Mouse (Mus musculus): ENCODE data around the gene G430095P16Rik. TPM values are rescaled to one million over a fixed set of nuclear protein-coding genes. Genes with fewer than 3 reads are reported as not detected.

The G430095P16Rik gene
- 8.6 TPM for polyA plus RNA-seq (2017; shearing (Covaris generic))

DNA sequence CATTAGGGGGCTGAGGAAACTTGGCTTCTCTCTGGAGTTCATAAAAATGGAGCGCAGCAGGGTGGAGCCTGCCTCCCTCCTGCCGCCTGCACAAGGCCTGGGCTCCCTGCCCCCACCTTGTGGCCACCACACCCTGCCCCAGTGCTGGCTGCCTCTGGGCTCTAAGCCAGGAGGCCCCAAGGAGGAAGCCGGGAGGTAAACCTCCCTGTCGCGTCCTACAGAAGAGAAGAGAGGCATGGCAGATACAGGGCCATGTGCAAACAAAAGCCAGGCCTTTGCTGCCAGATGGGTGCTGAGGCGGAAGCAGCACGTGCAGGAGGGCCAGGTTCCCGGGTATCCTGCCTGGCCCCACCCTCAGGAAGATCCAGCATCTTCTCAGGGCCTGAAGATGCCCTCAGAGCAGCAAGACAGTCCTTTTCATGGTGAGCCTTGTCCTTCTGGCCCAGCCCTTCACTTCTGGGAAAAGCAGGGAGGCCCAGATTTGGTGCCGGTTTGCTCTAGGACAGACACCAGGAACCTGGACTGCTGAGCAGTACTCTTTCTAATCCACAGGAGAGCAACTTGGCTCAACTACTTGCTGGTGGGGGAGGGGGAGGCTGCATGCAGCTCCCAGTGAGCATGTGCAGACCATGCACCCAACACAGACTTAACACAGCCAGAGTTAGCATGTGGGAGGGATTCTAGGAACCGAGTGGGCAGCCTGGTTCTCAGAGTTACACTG lies at the start of gene G430095P16Rik:
Gene G430095P16Rik, plus strand, starts transcription at position 158 of the 721 bp plus-strand sequence.

DNA sequence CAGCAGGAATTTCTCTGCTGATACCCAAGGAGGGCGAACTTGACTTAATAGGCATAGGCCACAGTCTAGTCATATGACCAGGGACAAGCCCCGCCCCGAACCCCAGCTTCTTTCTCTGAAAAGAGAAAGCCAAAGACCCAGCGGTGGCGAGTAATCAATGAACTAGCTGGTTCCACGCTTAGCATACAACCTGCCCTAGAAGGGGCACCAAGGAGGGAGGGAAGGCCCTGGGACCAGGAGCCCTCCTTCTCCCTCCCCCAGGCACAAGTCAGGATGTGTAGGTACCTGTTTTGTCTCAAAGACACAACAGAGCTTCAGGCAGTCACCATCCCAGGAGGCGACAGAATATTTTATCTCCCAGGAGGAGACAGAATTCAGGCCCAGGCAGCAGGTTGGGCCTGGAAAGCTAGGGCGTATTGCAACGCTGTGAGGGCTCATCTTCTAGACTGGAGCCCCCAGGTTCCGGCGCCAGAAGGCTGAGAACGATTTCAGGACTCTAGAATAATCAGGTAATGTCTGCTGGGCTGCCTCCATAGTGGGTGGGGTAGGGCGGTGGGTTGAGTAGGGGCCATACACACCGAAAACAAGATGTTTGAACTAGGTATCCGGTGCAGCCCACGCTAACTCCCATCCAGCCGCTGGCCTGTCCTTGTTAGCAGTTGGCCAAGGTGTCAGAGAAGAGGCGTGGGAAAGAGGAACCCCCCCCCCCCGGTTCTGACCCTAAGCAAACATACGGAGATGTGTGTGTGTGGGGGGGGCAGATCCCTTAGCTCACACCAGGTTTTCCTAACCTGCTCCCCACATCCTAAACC lies 36.4 kb upstream of the G430095P16Rik start, which contains the start of gene Trmt1:
Gene Trmt1, plus strand, starts transcription at position 117 of the 812 bp plus-strand sequence.

DNA sequence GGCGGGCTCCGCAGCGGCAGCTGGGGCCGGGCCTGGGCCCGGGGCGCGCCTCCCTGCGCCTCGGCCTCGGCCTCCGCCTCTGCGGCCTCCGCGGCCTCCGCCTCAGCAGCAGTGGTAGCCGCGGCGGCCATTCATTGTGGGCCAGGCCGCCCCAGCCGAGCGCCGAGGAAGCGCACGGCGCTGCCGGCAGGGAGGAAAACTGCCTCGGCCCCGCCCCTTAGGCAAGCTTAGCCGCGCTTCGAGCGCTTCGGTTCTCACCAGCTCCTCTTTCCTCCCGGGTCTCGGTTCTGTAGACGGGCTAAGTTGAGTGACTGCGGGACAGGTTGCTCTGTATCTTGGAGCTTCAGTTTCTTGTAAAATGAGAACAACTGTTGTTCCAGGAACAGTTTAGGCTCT lies 35.1 kb upstream of the G430095P16Rik start, which contains the start of gene Nacc1:
Gene Nacc1, minus strand, starts transcription at position 158 of the 396 bp plus-strand sequence.

DNA sequence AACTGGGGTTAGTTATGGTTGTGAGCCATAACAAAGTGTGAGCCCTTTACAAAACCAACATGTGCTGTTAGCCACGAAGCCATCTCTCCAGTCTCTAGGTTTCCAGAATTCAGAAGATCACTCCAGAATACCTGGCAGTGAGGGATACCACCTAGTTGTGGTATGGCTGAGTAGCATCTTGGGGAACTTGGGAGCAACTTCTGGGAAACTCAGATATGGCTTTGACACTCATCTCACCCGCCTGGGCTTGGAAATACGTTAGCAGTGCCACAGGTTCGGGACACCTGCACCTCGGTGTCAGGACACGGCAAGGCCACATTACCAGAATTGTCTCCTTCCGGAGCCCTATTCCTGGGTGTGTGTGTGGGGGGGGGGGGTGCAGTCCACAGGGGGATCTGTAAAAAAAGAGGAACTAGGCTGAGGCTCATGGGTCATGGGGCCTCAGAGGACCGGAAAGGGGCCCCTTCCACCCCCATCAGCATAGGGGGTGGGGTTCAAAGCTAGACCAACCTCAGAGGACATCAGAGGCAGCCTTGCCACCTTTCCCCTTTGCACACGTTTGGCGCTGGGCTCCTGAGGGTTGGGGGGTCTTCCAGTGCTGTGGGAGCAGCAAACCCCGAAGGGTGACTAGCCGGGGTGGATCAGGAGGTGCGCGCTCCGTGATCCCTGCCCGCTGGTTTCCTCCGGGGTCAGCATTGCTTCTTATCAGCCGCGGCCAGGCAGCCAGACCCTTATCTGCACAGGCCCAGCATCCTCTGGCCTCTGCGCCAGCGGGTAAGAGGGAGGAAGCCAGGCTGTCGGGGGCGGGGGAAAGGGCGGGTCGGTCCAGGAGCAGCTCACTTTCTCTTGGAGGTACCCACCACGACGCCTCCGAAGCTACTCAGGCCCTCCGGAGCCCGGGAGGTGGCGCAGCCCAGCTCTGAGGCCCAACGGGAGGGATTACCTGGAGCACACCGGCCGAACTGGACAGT lies 21.6 kb upstream of the G430095P16Rik start, which contains the start of gene Lyl1:
Gene Lyl1, plus strand, starts transcription at position 517 of the 971 bp plus-strand sequence.

Other genes with a start within 250 kb of the G430095P16Rik start
- gene Ier2, start 60.2 kb upstream of the G430095P16Rik start, polyA plus RNA-seq (2017; shearing (Covaris generic)), result 759 TPM
- gene Trmt1, start 36.7 kb upstream of the G430095P16Rik start, polyA plus RNA-seq (2017; shearing (Covaris generic)), result 51.7 TPM
- 16.8 TPM for gene Nacc1, start 35.1 kb upstream of the G430095P16Rik start, polyA plus RNA-seq (2017; shearing (Covaris generic))
- gene Lyl1, start 21.6 kb upstream of the G430095P16Rik start, polyA plus RNA-seq (2017; shearing (Covaris generic)), result not detected
- 12.2 TPM for gene Nfix, start 77.3 kb downstream of the G430095P16Rik start, polyA plus RNA-seq (2017; shearing (Covaris generic))
- 3.3 TPM for gene Dand5, start 99.8 kb downstream of the G430095P16Rik start, polyA plus RNA-seq (2017; shearing (Covaris generic))
- 19.6 TPM for gene Gadd45gip1, start 108.5 kb downstream of the G430095P16Rik start, polyA plus RNA-seq (2017; shearing (Covaris generic))
- 113 TPM for gene Rad23a, start 117.7 kb downstream of the G430095P16Rik start, polyA plus RNA-seq (2017; shearing (Covaris generic))
- gene Calr, start 123.9 kb downstream of the G430095P16Rik start, polyA plus RNA-seq (2017; shearing (Covaris generic)), result 547 TPM
- gene Farsa, start 134.0 kb downstream of the G430095P16Rik start, polyA plus RNA-seq (2017; shearing (Covaris generic)), result 59.5 TPM
- gene Syce2, start 149.1 kb downstream of the G430095P16Rik start, polyA plus RNA-seq (2017; shearing (Covaris generic)), result 5.3 TPM
- 22.4 TPM for gene Gcdh, start 170.9 kb downstream of the G430095P16Rik start, polyA plus RNA-seq (2017; shearing (Covaris generic))
- gene Klf1, start 178.9 kb downstream of the G430095P16Rik start, polyA plus RNA-seq (2017; shearing (Covaris generic)), result 0.57 TPM
- gene Dnase2a, start 185.6 kb downstream of the G430095P16Rik start, polyA plus RNA-seq (2017; shearing (Covaris generic)), result 5.6 TPM
- gene Mast1, start 214.4 kb downstream of the G430095P16Rik start, polyA plus RNA-seq (2017; shearing (Covaris generic)), result 0.24 TPM
- gene Rtbdn, start 224.0 kb downstream of the G430095P16Rik start, polyA plus RNA-seq (2017; shearing (Covaris generic)), result not detected
- not detected for gene Gm49661, start 246.4 kb downstream of the G430095P16Rik start, polyA plus RNA-seq (2017; shearing (Covaris generic))
- 110 TPM for gene Prdx2, start 246.6 kb downstream of the G430095P16Rik start, polyA plus RNA-seq (2017; shearing (Covaris generic))
- gene Rnaseh2a, start 246.8 kb downstream of the G430095P16Rik start, polyA plus RNA-seq (2017; shearing (Covaris generic)), result 59.4 TPM

Measured in effector memory CD4-positive, alpha-beta T cell, adult 5 months (primary cell).